Mouse (Mus musculus) lung, postnatal 0 days (tissue): ENCODE results near the gene Numa1.

Experiments used
- CTCF ChIP-seq: IDR thresholded peaks from 2 replicates; pipeline ENCODE4 v1.5.1; 2016; ENCODE audit warnings: antibody characterized with exemption, mild to moderate bottlenecking
- EP300 ChIP-seq: IDR thresholded peaks from 2 replicates; pipeline ENCODE4 v1.6.1; 2016; ENCODE audit warnings: antibody characterized with exemption, mild to moderate bottlenecking, control low read depth

DNA sequence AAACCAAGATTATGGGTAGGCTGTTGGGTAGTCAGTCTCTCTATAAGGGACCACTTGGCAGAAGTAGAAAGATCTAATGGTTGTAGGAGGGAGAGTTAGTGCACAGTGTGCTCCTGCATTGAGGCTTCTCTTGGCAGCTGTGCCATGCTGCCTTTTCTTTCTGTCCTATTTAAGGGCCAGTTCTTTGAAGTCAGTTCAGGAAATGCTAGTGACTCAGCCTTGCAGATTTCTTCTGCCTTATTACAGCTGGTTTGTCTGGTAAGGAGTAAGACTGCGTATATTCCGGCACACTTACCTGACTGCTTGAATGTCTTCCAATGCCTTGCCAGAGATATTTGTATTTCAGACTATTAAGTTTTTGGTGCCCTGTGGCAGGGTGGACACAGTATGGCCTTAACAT is 20.3 kb downstream of the Numa1 start:
- no peak for TF ChIP-seq CTCF
- no peak for TF ChIP-seq EP300
